Mouse (Mus musculus) olfactory bulb, adult 2 months (tissue): ENCODE measurements around the gene Hsp90ab1. TPM values are rescaled to one million over a fixed set of nuclear protein-coding genes. Genes with fewer than 3 reads are reported as not detected.
A peak's percentile ranks its signal among the peaks of the same experiment; 100 is the strongest.

ENCODE experiments used
- H3K27ac ChIP-seq: fragments of 200-500 bp; 2 replicates; pipeline ENCODE4 v1.5.1; 2012; ENCODE audit warnings: low read depth, low read length; ENCODE audit not compliant: insufficient read depth
- H3K4me1 ChIP-seq: fragments of 200-500 bp; 2 replicates; pipeline ENCODE4 v1.6.1; 2012; ENCODE audit warnings: low read length; ENCODE audit not compliant: control insufficient read depth, insufficient read depth
- H3K4me3 ChIP-seq: fragments of 200-500 bp; 2 replicates; pipeline ENCODE4 v1.5.1; 2012; ENCODE audit warnings: mild to moderate bottlenecking, low read depth, low read length, moderate library complexity; ENCODE audit not compliant: insufficient read depth
- CTCF ChIP-seq: fragments of 200-500 bp; IDR thresholded peaks from 2 replicates; pipeline ENCODE4 v1.5.1; 2012; ENCODE audit warnings: low read depth, mild to moderate bottlenecking, low read length, moderate library complexity; ENCODE audit not compliant: insufficient read depth
- POLR2A ChIP-seq: fragments of 200-500 bp; IDR thresholded peaks from 2 replicates; pipeline ENCODE4 v1.6.1; 2012; ENCODE audit warnings: mild to moderate bottlenecking, low read depth, low read length, moderate library complexity; ENCODE audit not compliant: insufficient read depth
- WGBS: fragments of 180-500 bp; shearing (Covaris S2); methylation state at CpG from one replicate; pipeline ENCODE4 v1.1.7; 2018; 5-methylcytosine and 5-hydroxymethylcytosine counted together
- polyA plus RNA-seq: library from polyadenylated mRNA; stranded (reverse); fragments of >200 nt; gene quantifications from 2 replicates; pipeline ENCODE4 v1.2.4, GENCODE M21; 2012; ENCODE audit warnings: low replicate concordance; ENCODE audit not compliant: missing spikeins, insufficient read depth, insufficient read length

The Hsp90ab1 gene
- polyA plus RNA-seq, 1 experiment = 1,562 TPM

GRCm38 (mm10) chr17:45542129-45542528 lies 30.9 kb downstream of the Hsp90ab1 start:
- Histone ChIP-seq H3K4me1 (peaks cover 47% of the 10 kb centered on the region), H3K4me3 (no peak overlapping the region), H3K27ac (no peak overlapping the region)
- WGBS = 25% methylated on average over 6 of the region's 6 CpGs
- TF ChIP-seq CTCF = no peak
- no peak for TF ChIP-seq POLR2A

DNA sequence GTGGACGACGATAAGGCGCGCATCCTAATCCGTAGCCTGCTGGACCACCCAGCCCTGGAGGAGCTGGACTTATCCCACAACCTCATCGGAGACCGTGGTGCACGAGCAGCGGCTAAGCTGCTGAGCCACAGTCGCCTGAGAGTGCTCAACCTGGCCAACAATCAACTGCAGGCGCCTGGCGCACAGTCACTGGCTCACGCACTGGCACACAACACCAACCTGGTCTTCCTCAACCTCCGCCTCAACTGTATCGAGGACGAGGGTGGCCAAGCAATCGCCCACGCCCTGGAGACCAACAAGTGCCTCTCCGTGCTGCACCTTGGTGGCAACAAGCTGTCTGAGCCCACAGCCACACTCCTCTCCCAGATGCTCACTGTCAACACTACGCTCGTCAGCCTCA lies 33.4 kb downstream of the Hsp90ab1 start:
- H3K4me3 ChIP-seq = no peak overlapping the region
- H3K27ac ChIP-seq = no peak overlapping the region
- peaks cover 40% of the 10 kb centered on the region for H3K4me1 ChIP-seq
- no peak for TF ChIP-seq POLR2A
- WGBS = 81% methylated on average over 21 of the region's 21 CpGs

DNA sequence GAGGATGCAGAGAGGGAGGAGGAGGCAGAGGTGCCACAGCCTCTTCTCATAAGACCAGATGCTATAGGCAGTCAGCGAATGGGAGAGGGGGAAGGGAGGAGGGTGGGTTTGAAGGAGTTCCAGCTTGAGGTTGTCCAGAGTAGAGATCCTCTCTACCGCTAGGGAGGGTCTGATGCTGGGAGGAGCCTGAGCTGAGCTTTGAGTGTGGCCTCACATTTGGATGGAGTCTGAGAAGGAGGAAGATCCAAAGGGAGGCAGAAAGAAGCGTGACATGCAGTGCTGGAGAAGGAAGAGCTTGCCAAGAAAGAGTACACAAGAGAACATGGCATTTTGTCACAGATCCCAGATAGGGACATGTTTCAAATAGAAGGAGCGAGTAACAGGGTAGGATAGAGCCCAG lies 34.7 kb downstream of the Hsp90ab1 start:
- Histone ChIP-seq H3K4me3 (no peak overlapping the region), H3K27ac (no peak overlapping the region), H3K4me1 (peaks cover 27% of the 10 kb centered on the region)
- 60% methylated on average over 4 of the region's 4 CpGs for WGBS
- TF ChIP-seq CTCF (no peak), POLR2A (no peak)

- TF ChIP-seq POLR2A (no peak), CTCF (no peak)
- Histone ChIP-seq H3K27ac (no peak overlapping the region), H3K4me3 (no peak overlapping the region), H3K4me1 (peaks cover 11% of the 10 kb centered on the region; the same call in 1 of the 2 replicates)
- 23% methylated on average over 5 of the region's 5 CpGs for WGBS
These were observed 36.8 kb downstream of the Hsp90ab1 start for GRCm38 (mm10) chr17:45536264-45536663.

GRCm38 (mm10) chr17:45532896-45533295 lies 40.2 kb downstream of the Hsp90ab1 start:
- H3K27ac ChIP-seq = no peak overlapping the region
- TF ChIP-seq CTCF = no peak
- H3K4me3 ChIP-seq = no peak overlapping the region
- H3K4me1 ChIP-seq = peaks cover 16% of the 10 kb centered on the region
- 68% methylated on average over 15 of the region's 15 CpGs for WGBS

DNA sequence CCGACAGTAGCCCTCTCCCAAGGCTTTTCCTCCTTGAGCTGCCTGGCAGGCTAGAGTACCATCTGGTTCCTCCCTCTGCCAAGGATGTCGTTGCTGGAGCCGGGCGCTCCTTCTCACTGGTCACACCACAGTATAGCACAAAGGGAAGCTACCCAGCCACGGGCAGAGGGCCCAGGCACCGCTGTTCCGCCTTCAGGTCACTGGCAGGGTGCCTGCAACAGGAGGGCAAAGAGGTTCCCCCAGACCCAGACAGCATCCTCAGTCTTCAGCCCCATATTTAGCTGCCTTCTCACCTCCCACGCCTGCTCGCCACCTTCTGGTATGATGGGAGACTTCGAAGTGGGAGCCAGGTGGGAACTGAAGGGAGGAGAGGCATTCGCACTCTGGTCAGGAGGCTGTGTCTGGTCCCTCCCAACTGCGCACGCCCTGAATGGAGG lies 42.7 kb downstream of the Hsp90ab1 start:
- 46% methylated on average over 13 of the region's 13 CpGs for WGBS
- H3K27ac ChIP-seq = no peak overlapping the region

GRCm38 (mm10) chr17:45526571-45526970 lies 46.5 kb downstream of the Hsp90ab1 start:
- H3K4me3 ChIP-seq = no peak overlapping the region
- H3K27ac ChIP-seq = no peak overlapping the region
- no peak for TF ChIP-seq POLR2A
- TF ChIP-seq CTCF = no peak
- 23% methylated on average over 5 of the region's 5 CpGs for WGBS
- H3K4me1 ChIP-seq = peaks cover 16% of the 10 kb centered on the region

More for the DNA sequence above, 42.7 kb downstream of the Hsp90ab1 start:
- Histone ChIP-seq H3K4me1 (peaks cover 8% of the 10 kb centered on the region), H3K4me3 (no peak overlapping the region)
- TF ChIP-seq CTCF (no peak), POLR2A (no peak)

GRCm38 (mm10) chr17:45524961-45525360 lies 48.1 kb downstream of the Hsp90ab1 start:
- Histone ChIP-seq H3K27ac (no peak overlapping the region), H3K4me3 (no peak overlapping the region), H3K4me1 (peaks cover 11% of the 10 kb centered on the region)
- WGBS = 86% methylated on average over 4 of the region's 4 CpGs
- TF ChIP-seq POLR2A (no peak), CTCF (no peak)

GRCm38 (mm10) chr17:45523263-45523662 lies 49.8 kb downstream of the Hsp90ab1 start, which contains the start of gene Tcte1:
Tcte1 (plus strand) TSS chr17:45523434.
- 2% methylated on average over 21 of the region's 21 CpGs for WGBS
- no peak within 1 kb of the TSS for H3K27ac ChIP-seq
- peaks cover 11% of the 10 kb centered on the region for H3K4me1 ChIP-seq
- peak within 1 kb of the TSS; percentile 10 for H3K4me3 ChIP-seq
- TF ChIP-seq POLR2A (no peak), CTCF (no peak)

DNA sequence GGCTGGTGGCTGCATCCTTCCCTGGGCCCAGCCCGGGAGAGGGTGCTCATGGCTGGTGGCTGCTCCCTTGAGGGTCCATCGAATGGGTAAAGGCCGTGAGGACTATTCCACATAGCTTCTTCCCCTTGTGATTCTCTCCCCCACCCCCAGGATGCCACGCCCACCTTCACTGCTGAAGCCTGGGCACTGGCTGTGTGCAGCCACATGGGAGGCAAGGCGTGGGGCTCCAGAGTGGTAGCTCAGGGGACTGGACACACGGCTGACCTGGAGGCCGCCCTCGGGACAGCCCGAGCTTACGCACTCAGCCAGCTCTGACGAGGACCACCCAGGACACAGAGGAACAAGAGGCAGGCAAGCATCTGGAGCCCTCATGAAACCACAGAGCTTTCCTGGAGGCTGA lies 52.9 kb downstream of the Hsp90ab1 start:
- H3K27ac ChIP-seq = no peak overlapping the region
- peaks cover 14% of the 10 kb centered on the region for H3K4me1 ChIP-seq
- H3K4me3 ChIP-seq = no peak overlapping the region
- no peak for TF ChIP-seq POLR2A
- TF ChIP-seq CTCF = no peak
- 86% methylated on average over 11 of the region's 11 CpGs for WGBS
